Mouse (Mus musculus): ENCODE measurements around the gene Fam243. TPM values are rescaled to one million over a fixed set of nuclear protein-coding genes. Genes with fewer than 3 reads are reported as not detected.

The Fam243 gene
- not detected in 2 replicates for polyA plus RNA-seq (2012; rRNA removed; ENCODE audit: low replicate concordance)

DNA sequence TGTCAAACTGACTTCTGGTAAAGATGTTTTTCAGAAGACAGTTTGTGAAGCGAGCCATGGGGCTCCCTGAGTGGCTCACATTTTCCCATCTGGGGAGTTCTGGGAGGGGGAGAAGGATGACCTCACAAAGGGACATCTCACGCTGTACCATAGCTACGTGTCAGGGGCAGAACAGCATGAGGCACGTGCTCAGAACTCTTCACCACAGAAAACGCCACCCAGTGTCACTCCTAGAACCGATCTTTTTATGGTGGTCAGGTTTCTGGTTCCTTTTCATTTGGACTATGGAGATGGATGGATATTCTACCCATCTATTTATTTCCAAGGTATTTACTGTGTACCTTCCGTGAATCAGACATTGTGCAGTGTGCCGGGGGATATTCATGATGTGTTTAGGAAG, at the start of gene Fam243:
Gene Fam243 (minus strand): TSS at position 101 of the 400 bp plus-strand sequence.

DNA sequence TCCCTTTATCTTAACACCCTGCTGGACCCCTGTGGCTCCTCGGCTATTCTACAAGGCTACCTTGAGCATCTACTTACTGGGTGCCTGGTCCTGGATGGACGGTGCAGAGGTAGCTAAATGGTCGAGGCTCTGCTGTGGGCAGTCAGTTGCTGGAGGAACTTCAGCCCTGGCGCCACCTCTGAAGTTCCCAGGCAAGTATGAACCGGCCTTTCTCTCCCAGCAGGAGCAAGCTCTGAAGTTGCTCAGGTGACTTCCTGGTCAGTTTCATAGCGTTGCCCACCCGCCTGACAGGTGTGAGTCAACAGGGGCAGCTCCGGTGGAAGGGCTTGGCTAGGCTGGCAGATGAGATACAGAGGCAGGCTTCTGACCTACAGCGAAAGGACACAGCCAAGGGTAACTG, 38.0 kb upstream of the Fam243 start, which contains the start of gene Kcne1:
Gene Kcne1 (minus strand): TSS at position 240 of the 400 bp plus-strand sequence.

DNA sequence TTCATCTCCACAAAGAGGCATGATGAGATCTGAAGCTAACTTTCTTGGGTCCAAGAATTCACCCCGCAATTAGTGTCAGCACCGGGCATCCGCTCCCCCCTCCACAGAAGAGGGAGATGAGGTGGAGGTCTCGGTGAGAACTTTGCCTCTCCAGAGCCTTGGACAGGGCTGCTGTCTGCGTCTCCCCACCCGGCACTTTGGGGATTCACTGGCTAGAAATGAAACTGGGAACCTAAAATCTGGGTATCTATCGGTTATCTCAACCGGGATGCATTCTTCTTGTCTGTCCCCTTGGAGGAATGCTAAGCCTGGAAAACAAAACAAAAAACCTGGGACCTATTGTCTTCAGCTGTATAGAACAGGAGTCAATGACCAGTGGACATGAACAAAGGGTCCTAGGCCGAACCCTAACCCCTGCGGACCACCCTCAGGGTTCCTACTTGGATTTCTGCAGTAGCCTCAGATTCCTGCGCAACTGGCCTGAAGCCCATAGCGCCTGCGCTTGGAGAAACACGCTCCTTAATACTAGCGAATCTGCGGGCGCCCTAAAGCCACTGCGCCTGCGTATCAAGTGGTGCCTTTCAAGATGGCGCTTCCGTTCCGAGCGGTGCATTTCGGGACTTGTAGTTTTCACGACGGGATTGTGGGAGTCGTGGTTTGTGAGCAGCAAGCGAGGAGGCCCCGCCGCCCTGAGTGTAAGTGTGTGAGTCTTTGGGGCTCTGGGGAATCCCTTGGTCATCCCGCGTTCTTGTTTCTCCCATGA, 20.4 kb downstream of the Fam243 start, which contains the start of gene Smim11:
Gene Smim11 (plus strand): TSS at position 638 of the 763 bp plus-strand sequence.

DNA sequence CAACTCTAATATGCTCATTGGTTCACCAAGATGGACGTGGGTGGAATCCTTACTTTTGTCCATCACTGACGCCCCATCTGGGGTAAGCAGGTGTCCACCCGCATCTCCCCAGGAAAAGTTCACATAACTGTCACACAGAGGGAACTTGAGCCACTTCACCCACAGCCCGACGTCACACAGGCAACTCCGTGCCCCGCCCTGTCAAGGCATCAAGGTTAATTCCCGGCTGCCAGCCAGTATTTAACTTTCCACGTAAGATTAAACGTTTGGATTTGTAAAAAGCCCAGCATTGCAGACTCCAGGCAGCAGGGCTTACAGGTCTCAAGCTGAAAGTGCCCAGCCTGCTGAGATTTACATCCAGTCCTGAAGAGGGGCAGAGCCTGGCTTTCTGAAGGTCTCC, 29.1 kb downstream of the Fam243 start, which contains the start of gene Kcne2:
Gene Kcne2 (plus strand): TSS at position 289 of the 400 bp plus-strand sequence.

Other genes with a start within 250 kb of the Fam243 start
- 0.13 TPM in 1 of 2 replicates, not detected in the other for gene Kcne2, start 29.1 kb downstream of the Fam243 start, polyA plus RNA-seq (2012; rRNA removed; ENCODE audit: low replicate concordance)
- gene Smim11, start 20.2 kb downstream of the Fam243 start, polyA plus RNA-seq (2012; rRNA removed; ENCODE audit: low replicate concordance), result 25.3 and 25.8 TPM in 2 replicates
- gene Kcne1, start 38.0 kb upstream of the Fam243 start, polyA plus RNA-seq (2012; rRNA removed; ENCODE audit: low replicate concordance), result 0.67 TPM in 1 of 2 replicates, not detected in the other
- 16.8 and 19.9 TPM in 2 replicates for gene Rcan1, start 149.4 kb upstream of the Fam243 start, polyA plus RNA-seq (2012; rRNA removed; ENCODE audit: low replicate concordance)
- gene Clic6, start 164.3 kb upstream of the Fam243 start, polyA plus RNA-seq (2012; rRNA removed; ENCODE audit: low replicate concordance), result 0.56 and 1.2 TPM in 2 replicates